Mouse (Mus musculus): ENCODE measurements around the gene Gnl1. TPM values are rescaled to one million over a fixed set of nuclear protein-coding genes. Genes with fewer than 3 reads are reported as not detected.
"Not testable (repeated sequence)": the region's sequence is repeated elsewhere in the genome, so short reads cannot be mapped to it uniquely, and the experiment has no call there.

Gene Gnl1
- polyA plus RNA-seq, 1 experiment from 2014 or later: 60.0 TPM

DNA sequence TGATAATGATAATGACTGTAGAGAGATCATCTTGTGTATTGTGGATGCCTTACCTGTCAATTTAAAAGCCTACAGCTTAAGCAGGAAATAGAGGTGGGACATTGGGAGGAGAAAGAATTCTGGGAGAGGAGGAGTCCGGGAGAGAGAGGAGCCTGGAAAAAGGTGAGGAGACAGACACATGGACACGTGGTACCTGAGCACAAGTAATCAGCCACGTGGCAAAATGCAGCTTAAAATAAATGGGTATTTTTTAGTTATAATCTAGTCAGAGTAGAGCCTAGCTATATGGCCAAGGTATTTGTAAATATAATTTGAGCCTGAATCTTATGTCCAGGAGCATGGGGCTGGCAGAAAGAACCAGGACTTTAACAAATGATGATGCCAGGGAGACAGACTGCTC lies 39.9 kb downstream of the Gnl1 start:
- Histone ChIP-seq H3K4me3 (no peak overlapping the region), H3K36me3 (peaks cover 12% of the 10 kb centered on the region), H3K27ac (no peak overlapping the region), H3K9me3 (no peaks in the 10 kb centered on the region), H3K4me1 (peaks cover 10% of the 10 kb centered on the region), H3K9ac (no peak overlapping the region), H3K4me2 (no peak overlapping the region), H3K27me3 (no peaks in the 10 kb centered on the region)
- no peak for ATAC-seq (ENCODE audit: insufficient number of reproducible peaks, low FRiP score, low TSS enrichment, low read depth)
- WGBS: 67% methylated on average over 3 of the region's 3 CpGs

DNA sequence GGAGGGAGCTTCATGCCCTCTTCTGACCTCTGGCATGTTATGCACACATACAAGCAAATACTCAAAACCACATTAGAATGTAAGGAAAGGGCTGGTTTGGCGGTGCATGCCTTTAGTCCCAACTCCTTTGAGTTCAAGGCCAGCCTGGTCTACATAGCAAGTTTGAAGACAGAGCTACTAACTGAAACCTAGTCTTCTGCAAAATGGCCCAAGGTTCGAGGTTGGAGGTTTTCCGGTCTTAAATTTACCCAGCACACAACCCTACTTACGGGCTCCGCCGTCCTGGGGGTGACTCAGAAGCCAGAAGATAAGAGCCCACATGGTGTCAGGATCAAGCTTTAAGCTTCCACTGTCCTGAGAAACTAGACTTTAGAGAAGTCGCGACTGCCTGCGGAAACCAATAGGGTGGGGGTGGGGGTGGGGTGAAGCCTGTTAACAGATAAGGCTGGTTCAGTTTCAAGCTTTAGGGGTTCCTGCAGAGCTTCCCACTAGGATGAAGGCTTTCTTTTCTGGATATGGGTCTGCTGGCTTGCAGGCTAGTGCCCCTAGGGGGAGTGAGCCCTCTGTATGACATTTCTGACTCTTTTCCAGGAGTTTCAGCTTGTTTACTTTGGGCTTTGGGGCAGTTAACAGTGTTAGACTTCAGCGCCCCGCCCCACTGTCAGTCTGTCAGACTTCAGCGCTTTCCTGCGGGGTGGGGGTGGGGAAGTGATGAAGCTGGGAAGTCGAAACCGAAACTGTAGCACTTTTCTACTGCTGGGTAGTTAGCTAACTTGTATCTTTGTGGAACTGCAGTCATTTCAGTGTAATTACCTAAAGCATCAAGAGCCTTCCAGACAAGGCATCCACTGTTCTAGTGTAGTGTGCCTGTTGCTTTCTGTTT lies 40.8 kb downstream of the Gnl1 start, which contains the start of gene H2-T24:
H2-T24 (minus strand) TSS at position 370 of the 883 bp plus-strand sequence.
- Histone ChIP-seq H3K4me3 (peak within 1 kb of the TSS; percentile 10; the same call in 1 of the 2 replicates), H3K9ac (no peak within 1 kb of the TSS), H3K27me3 (no peaks in the 10 kb centered on the region), H3K4me2 (0 out of 2 replicates have a peak within 1 kb of the TSS, but pooled peaks have one; percentile 19), H3K4me1 (peaks cover 10% of the 10 kb centered on the region), H3K27ac (peak within 1 kb of the TSS; percentile 33; the same call in 1 of the 2 replicates), H3K36me3 (peaks cover 3% of the 10 kb centered on the region), H3K9me3 (no peaks in the 10 kb centered on the region)
- ATAC-seq (ENCODE audit: insufficient number of reproducible peaks, low FRiP score, low TSS enrichment, low read depth): no peak
- 37% methylated on average over 15 of the region's 15 CpGs for WGBS

DNA sequence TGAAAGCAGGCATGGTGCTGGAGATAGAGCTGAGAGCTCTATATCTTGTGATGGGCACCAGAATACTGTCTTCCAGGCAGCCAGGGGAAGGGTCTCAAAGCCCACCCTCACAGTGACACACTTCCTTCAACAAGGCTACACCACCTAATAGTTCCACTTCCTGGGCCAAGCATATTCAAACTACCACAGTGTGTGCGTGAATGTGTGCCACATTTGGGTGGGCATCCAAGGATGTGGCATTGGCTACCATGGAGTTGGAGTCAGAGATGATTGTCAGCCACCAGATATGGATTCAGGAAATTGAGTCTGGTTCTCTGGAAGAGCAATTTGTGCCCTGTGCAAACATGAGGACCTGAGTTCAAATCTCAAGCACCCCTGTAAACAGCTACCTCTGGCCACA lies 41.7 kb downstream of the Gnl1 start:
- no peak overlapping the region for H3K27ac ChIP-seq
- peaks cover 10% of the 10 kb centered on the region for H3K4me1 ChIP-seq
- no peak overlapping the region for H3K4me3 ChIP-seq
- ATAC-seq (ENCODE audit: insufficient number of reproducible peaks, low FRiP score, low TSS enrichment, low read depth): no peak
- H3K9ac ChIP-seq: no peak overlapping the region
- H3K27me3 ChIP-seq: no peaks in the 10 kb centered on the region
- no peaks in the 10 kb centered on the region for H3K9me3 ChIP-seq
- H3K4me2 ChIP-seq: no peak overlapping the region
- H3K36me3 ChIP-seq: no peaks in the 10 kb centered on the region
- WGBS: 80% methylated on average over 1 of the region's 1 CpGs

DNA sequence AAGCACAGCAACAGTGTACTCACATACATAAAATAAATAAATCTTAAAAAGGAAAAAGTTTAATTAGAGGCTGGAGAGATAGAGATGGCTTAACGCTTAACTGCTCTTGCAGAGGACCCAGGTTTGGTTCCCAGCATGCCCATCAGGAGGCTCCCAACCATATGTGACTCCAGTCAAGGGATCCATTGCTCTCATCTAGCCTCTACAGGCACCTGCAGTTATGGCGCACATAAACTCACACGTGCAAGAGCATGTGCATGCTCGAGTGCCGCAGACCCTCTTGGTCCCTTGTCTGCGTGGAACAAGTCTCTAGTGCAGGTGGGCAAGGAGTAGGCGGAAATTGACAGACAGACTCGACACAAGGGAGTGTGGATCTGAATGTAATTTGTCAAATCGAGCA lies 42.4 kb downstream of the Gnl1 start:
- Histone ChIP-seq H3K4me2 (no peak overlapping the region), H3K36me3 (no peaks in the 10 kb centered on the region), H3K27me3 (no peaks in the 10 kb centered on the region), H3K4me1 (peaks cover 10% of the 10 kb centered on the region), H3K4me3 (no peak overlapping the region), H3K27ac (no peak overlapping the region), H3K9ac (no peak overlapping the region), H3K9me3 (no peaks in the 10 kb centered on the region)
- ATAC-seq (ENCODE audit: insufficient number of reproducible peaks, low FRiP score, low TSS enrichment, low read depth): no peak
- 91% methylated on average over 9 of the region's 9 CpGs for WGBS

DNA sequence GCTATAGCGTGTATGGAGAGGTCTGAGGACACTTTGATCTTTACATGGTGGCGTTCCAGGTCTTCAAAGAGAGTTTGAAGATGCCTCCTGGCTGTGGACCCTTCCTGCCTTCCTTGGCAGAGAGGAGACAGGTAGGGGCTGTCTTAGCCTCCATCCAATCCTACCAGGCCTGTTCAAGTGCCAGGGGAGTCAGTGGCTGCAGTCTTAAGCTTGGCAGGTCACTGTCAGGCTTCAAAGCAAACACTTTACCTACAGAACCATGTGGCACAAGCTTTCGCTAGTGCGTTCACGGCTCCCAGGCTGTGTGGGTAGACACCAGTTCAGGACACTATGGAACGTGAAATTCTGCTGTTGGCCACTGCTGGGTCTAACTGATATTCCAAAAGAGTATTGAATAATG lies 43.3 kb downstream of the Gnl1 start:
- H3K36me3 ChIP-seq: no peaks in the 10 kb centered on the region
- H3K27ac ChIP-seq: no peak overlapping the region
- no peaks in the 10 kb centered on the region for H3K27me3 ChIP-seq
- 87% methylated on average over 6 of the region's 6 CpGs for WGBS
- no peak overlapping the region for H3K4me2 ChIP-seq
- no peak for ATAC-seq (ENCODE audit: insufficient number of reproducible peaks, low FRiP score, low TSS enrichment, low read depth)
- no peak overlapping the region for H3K4me3 ChIP-seq
- H3K9me3 ChIP-seq: no peaks in the 10 kb centered on the region
- H3K4me1 ChIP-seq: peaks cover 10% of the 10 kb centered on the region
- H3K9ac ChIP-seq: no peak overlapping the region

DNA sequence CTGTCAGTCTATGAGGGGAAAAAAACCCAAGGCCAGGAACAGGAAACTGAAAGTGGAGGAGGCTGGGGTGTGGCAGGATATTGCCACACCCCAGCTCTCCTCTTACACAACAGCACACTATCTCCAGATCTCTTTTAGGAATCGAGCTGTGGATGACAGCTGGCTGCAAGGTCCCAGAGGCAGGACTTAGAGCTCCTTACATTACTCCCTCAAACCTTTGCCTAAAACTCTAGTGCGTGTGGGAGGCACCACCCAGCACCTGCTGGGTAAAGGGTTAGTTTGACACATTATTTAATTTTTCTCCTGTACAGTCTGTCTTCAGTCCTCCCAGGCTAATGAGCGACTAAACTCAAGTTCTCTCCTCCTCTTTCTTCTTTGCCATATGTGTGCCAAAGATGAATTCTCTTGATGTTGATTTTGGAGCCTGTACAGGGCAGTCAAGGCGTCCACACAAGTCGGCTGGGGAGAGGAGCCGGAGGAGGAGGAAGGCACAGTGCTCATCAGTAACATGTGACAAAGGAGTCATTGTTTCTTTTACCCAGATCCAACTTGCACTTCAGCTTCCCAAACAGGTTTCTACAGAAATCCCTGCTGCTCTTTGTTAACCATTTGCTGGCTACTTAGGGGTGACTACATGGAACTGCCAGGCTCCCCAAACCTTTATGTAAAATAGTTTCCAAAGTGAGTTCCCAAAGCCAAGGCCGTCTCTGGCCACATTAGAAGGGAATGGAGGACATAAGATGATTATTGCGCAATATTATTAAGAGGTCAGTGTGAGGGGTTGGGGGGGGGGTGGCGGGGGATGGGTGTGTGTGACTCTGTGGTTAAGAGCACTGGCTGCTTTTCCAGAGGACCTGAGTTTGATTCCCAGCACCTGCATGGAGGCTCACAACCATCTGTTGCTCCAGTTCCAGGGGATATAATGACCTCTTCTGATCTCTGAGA lies 44.3 kb downstream of the Gnl1 start:
- Histone ChIP-seq H3K9ac (no peak overlapping the region), H3K27ac (peak overlapping the region; percentile 76), H3K27me3 (no peaks in the 10 kb centered on the region), H3K36me3 (no peaks in the 10 kb centered on the region), H3K4me2 (no peak overlapping the region), H3K9me3 (no peaks in the 10 kb centered on the region), H3K4me1 (peaks cover 10% of the 10 kb centered on the region), H3K4me3 (no peak overlapping the region)
- ATAC-seq (ENCODE audit: insufficient number of reproducible peaks, low FRiP score, low TSS enrichment, low read depth): no peak
- 58% methylated on average over 9 of the region's 9 CpGs for WGBS

DNA sequence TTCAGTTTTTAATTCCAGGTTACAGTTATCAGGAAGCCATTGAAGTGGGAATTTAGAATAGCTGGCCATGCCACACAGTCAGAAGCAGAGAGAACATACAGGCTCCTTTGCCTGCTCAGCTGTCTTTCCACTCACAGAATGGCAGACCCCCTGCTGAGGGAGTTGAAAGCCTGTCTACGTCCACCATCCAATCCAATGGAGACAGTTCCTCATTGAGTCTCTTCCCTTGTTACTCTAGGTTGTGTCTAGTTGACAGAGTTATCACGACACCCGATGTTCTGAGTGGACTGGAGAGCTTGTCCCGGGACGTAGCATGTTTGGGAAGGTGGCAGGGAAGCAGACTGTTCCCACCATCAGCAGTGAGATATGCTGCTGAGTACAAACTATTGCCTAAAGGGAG lies 45.5 kb downstream of the Gnl1 start:
- H3K4me3 ChIP-seq: no peak overlapping the region
- no peak for ATAC-seq (ENCODE audit: insufficient number of reproducible peaks, low FRiP score, low TSS enrichment, low read depth)
- H3K4me2 ChIP-seq: no peak overlapping the region
- H3K27ac ChIP-seq: no peak overlapping the region
- 73% methylated on average over 5 of the region's 5 CpGs for WGBS
- no peaks in the 10 kb centered on the region for H3K36me3 ChIP-seq
- H3K4me1 ChIP-seq: peaks cover 10% of the 10 kb centered on the region
- no peaks in the 10 kb centered on the region for H3K9me3 ChIP-seq
- no peaks in the 10 kb centered on the region for H3K27me3 ChIP-seq
- no peak overlapping the region for H3K9ac ChIP-seq

DNA sequence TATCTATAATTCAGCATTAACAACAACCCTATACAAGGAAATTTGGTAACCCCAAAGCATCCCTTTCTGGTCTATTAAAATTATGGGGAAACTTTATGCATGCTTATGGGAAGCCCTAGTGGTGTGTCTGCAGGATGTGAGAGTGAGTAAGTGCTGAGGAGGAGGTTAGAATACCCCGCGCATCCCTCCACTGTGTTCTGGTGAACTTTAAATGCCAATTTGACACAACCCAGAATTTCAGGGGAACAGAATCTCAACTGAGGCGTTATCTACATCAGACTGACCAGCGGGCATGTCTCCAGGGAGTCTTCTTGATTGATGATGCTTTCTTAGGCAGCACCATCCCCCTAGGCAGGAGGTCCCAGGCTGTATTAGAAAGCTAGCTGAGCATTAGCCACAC lies 46.2 kb downstream of the Gnl1 start:
- Histone ChIP-seq H3K4me3 (no peak overlapping the region), H3K27me3 (no peaks in the 10 kb centered on the region), H3K9ac (no peak overlapping the region), H3K27ac (no peak overlapping the region), H3K4me1 (peaks cover 10% of the 10 kb centered on the region), H3K36me3 (no peaks in the 10 kb centered on the region), H3K9me3 (no peaks in the 10 kb centered on the region), H3K4me2 (no peak overlapping the region)
- ATAC-seq (ENCODE audit: insufficient number of reproducible peaks, low FRiP score, low TSS enrichment, low read depth): no peak
- WGBS: 85% methylated on average over 4 of the region's 4 CpGs

DNA sequence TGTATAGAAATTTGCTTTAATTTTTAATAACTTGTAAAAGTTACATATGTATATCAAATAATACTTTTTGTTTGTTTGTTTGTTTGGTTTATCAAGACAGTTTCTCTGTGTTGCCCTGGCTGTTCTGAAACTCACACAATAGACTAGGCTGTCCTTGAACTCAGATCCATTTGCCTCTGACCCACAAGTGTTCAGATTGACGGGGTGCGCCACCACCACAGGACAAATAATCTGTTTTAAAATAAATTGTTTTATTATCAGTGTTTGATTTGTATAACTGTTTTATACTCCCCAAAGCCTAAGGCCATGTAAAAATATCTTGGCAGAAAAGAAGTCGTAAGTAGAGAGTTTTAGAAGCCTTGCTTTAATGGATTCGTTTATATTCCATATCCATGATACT lies 48.0 kb downstream of the Gnl1 start:
- Histone ChIP-seq H3K36me3 (no peaks in the 10 kb centered on the region), H3K4me3 (no peak overlapping the region)
- WGBS: 86% methylated on average over 4 of the region's 4 CpGs

DNA sequence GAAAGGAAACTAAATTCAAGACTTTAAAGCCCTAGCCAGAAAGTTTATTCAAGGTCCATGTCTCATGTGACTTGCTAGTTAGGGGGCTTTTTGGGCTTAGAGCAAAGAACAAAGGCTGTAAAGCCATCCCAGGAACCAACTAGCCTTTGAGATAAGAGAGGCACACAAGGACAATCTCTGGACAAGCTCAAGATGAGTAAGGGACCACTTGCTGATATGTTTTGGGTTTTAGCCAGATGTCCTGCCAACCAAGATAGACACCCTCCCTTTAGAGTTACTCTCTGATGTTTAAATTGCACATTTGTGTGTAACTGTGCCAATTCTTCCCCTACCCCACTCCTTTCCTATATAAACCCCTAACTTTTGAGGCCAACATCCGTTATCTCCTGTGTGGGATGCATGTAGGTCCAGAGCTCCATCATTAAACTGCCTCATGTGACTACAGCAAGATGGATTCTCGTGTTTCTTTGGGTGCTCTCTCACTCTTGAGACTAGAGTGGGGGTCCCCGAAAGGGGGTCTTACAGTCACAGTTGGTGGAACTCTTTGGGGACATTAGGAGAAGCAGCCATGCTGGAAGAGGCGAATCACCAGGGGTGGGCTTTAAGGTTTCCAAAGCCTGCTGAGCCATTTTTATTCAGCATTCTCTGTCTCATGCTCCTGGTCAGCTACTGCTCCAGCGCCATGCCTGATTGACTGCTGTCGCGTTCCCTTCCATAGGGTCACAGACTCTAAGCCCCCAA lies 49.4 kb downstream of the Gnl1 start:
- 86% methylated on average over 7 of the region's 7 CpGs for WGBS
- H3K27me3 ChIP-seq: no peaks in the 10 kb centered on the region
- H3K9me3 ChIP-seq: no peaks in the 10 kb centered on the region
- no peak overlapping the region for H3K9ac ChIP-seq
- no peaks in the 10 kb centered on the region for H3K36me3 ChIP-seq
- no peak overlapping the region for H3K27ac ChIP-seq
- H3K4me3 ChIP-seq: no peak overlapping the region
- ATAC-seq (ENCODE audit: insufficient number of reproducible peaks, low FRiP score, low TSS enrichment, low read depth): no peak
- H3K4me1 ChIP-seq: peaks cover 14% of the 10 kb centered on the region; the same call in 1 of the 2 replicates
- H3K4me2 ChIP-seq: no peak overlapping the region

More for the DNA sequence above, 48.0 kb downstream of the Gnl1 start:
- Histone ChIP-seq H3K4me2 (no peak overlapping the region), H3K9ac (no peak overlapping the region), H3K27me3 (no peaks in the 10 kb centered on the region), H3K4me1 (peaks cover 20% of the 10 kb centered on the region), H3K27ac (no peak overlapping the region), H3K9me3 (no peaks in the 10 kb centered on the region)
- no peak for ATAC-seq (ENCODE audit: insufficient number of reproducible peaks, low FRiP score, low TSS enrichment, low read depth)

DNA sequence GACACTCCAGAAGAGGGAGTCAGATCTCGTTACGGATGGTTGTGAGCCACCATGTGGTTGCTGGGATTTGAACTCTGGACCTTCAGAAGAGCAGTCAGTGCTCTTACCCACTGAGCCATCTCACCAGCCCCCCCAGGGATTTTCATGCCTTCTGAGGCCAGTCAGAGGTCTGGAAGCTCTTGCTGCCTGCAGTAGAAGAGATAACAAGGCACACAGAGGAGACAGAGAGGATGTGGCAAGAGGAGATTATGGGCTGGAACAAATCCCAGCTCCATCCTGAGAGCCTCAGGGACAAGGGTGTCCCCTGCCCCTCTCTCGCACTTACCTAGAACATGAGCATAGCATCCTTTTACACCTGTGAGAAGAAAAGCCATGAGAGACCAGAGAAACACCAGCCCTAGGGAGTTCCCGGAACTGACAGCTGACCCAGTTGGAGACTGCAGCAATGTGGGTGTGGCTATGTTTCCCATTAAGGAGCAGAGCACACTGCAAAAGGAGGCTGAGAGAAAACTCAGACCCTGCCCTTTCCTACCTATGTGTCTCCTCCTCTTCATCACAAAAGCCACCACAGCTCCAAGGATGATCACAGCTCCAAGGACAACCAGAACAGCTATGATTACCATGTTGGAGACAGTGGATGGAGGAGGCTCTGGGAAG lies 50.5 kb downstream of the Gnl1 start:
- not testable (repeated sequence) for H3K9me3 ChIP-seq

More for the DNA sequence above, 50.5 kb downstream of the Gnl1 start:
- not testable (repeated sequence) for ATAC-seq (ENCODE audit: insufficient number of reproducible peaks, low FRiP score, low TSS enrichment, low read depth); H3K9ac ChIP-seq; H3K4me2 ChIP-seq; H3K27me3 ChIP-seq; H3K27ac ChIP-seq; H3K36me3 ChIP-seq; H3K4me3 ChIP-seq
- 73% methylated on average over 4 of the region's 4 CpGs for WGBS
- H3K4me1 ChIP-seq: peaks cover 10% of the 10 kb centered on the region; the same call in 1 of the 2 replicates

Measured in limb, embryonic 15.5 days (tissue).